Mouse (Mus musculus) spleen, adult 2 months (tissue): ENCODE measurements around the gene Retreg1. TPM values are rescaled to one million over a fixed set of nuclear protein-coding genes. Genes with fewer than 3 reads are reported as not detected.

ENCODE experiments used
- DNase-seq, 2 experiments: peaks; one replicate each; pipeline versions ENCODE4 v3.0.0 to v3.0.0-alpha.2; 2012 to 2021; ENCODE audit warnings: low spot score in 2 of 2, low read depth in 1 of 2
- H3K27ac ChIP-seq: fragments of 200-500 bp; 2 replicates; pipeline ENCODE4 v1.5.1; 2012; ENCODE audit warnings: low read length, inconsistent platforms; ENCODE audit not compliant: insufficient read depth
- H3K27me3 ChIP-seq: fragments of 200-500 bp; 2 replicates; pipeline ENCODE4 v1.6.1; 2012; ENCODE audit warnings: mild to moderate bottlenecking, moderate library complexity, low read length, inconsistent platforms; ENCODE audit not compliant: control insufficient read depth, insufficient read depth
- H3K36me3 ChIP-seq: fragments of 200-500 bp; 2 replicates; pipeline ENCODE4 v1.6.1; 2012; ENCODE audit warnings: mild to moderate bottlenecking, low read length, inconsistent platforms; ENCODE audit not compliant: control insufficient read depth, insufficient read depth
- H3K4me1 ChIP-seq: fragments of 200-500 bp; 2 replicates; pipeline ENCODE4 v1.6.1; 2011; ENCODE audit warnings: inconsistent platforms; ENCODE audit not compliant: control insufficient read depth, insufficient read depth, insufficient read length
- H3K4me3 ChIP-seq: fragments of 200-500 bp; 2 replicates; pipeline ENCODE4 v1.5.1; 2011; ENCODE audit warnings: mild to moderate bottlenecking, inconsistent platforms; ENCODE audit not compliant: insufficient read depth, insufficient read length; ENCODE audit errors: extremely low read depth
- CTCF ChIP-seq: fragments of 200-500 bp; IDR thresholded peaks from 2 replicates; pipeline ENCODE4 v1.5.1; 2011; ENCODE audit warnings: mild to moderate bottlenecking, inconsistent platforms; ENCODE audit not compliant: insufficient read depth, insufficient read length, insufficient replicate concordance; ENCODE audit errors: extremely low read depth
- POLR2A ChIP-seq: fragments of 200-500 bp; IDR thresholded peaks from 2 replicates; pipeline ENCODE4 v1.6.1; 2011; ENCODE audit warnings: low read depth, low read length, inconsistent platforms
- WGBS: fragments of 180-500 bp; shearing (Covaris S2); methylation state at CpG from one replicate; pipeline ENCODE4 v1.1.7; 2018; 5-methylcytosine and 5-hydroxymethylcytosine counted together
- polyA plus RNA-seq: library from polyadenylated mRNA; depleted of rRNA; stranded (reverse); fragments of >200 nt; gene quantifications from 2 replicates; pipeline ENCODE4 v1.2.3, GENCODE M21; 2012

Gene Retreg1
- polyA plus RNA-seq, 1 experiment: 8.8 TPM

- H3K36me3 ChIP-seq: no peaks in the 10 kb centered on the region
- no peaks in the 10 kb centered on the region for H3K27me3 ChIP-seq
- TF ChIP-seq POLR2A: no peak
- no peak for TF ChIP-seq CTCF
- H3K27ac ChIP-seq: no peak overlapping the region
- DNase-seq: no peak
- H3K4me1 ChIP-seq: peaks cover 17% of the 10 kb centered on the region; the same call in 1 of the 2 replicates
- H3K4me3 ChIP-seq: no peak overlapping the region
- 87% methylated on average over 4 of the region's 4 CpGs for WGBS
Observed at GRCm38 (mm10) chr15:25914160-25914559, 71.2 kb downstream of the Retreg1 start.

DNA sequence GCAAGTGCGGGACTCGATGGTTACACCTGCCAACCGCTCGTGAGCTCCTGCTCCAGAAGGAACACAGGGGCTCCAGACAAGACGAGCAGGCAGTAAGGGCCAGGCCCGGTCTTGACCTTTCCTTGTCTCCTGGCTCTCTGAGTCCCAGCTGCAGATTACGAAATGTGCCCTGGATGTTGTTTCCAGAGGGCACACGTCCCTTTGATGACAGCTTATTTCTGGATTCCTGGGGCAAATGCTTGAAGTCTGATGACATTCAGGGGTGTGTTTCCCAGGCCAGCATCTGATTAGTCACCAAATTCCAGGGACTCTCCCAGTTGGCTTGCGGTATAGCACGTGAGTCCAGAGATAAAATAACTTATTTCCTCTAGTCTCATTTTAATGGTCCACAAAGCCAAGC is 72.0 kb downstream of the Retreg1 start:
- Histone ChIP-seq H3K36me3 (no peaks in the 10 kb centered on the region), H3K4me3 (no peak overlapping the region), H3K4me1 (peaks cover 11% of the 10 kb centered on the region; the same call in 1 of the 2 replicates), H3K27ac (no peak overlapping the region), H3K27me3 (no peaks in the 10 kb centered on the region)
- TF ChIP-seq POLR2A (no peak), CTCF (no peak)
- DNase-seq: no peak
- WGBS: 81% methylated on average over 10 of the region's 10 CpGs

DNA sequence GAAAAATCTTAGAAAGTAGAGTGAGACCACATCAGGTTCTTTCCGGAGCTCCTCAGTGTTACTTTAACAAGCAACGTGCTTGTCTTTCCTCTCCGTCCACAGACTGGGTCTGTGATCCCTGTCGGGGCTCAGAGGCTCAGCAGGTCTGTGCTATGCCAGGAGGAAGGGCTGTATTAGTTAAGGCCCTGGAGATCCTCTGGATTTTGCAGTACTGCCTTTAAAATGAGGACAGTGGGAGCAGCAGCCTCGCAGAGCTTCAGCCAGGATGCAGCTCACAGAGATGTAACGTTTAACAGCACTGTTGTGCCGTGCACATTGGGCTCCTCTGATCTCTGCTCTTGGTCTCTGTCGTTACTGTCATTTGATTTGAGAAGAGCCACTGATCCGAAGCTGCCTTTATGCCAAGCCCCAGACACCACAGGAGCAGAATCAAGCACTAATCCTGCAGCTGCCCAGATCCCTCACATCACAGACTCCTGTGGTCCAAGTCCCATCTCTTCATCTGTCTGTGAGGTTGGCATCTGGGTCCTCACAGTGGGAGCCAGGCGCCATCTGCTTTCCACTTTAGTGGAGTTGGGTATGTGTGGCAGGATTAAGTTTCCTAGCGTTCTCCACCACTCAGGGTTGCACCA is 72.7 kb downstream of the Retreg1 start:
- WGBS: 74% methylated on average over 11 of the region's 11 CpGs
- Histone ChIP-seq H3K4me1 (peaks cover 7% of the 10 kb centered on the region; the same call in 1 of the 2 replicates), H3K27ac (no peak overlapping the region), H3K4me3 (no peak overlapping the region), H3K36me3 (no peaks in the 10 kb centered on the region), H3K27me3 (no peaks in the 10 kb centered on the region)
- TF ChIP-seq POLR2A: no peak
- TF ChIP-seq CTCF: no peak
- DNase-seq: no peak

DNA sequence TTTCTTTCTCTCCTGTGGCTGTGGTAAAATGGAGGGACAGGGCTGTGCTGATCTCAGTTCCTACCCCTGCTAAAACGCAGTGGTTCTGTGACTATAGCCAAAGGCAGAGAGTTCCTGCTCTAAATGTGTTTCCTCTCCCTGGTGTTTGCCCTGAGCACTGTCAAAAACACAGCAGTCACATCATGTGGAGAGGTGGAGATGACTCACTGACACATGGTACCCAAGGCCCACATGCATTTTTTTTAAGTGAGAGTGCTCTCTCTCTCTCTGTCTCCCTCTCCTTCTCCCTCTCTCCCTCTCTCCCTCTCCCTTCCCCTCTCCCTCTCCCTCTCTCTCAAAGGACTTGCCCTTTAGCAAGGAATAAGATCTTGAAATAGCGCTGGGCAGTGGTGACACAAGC is 73.3 kb downstream of the Retreg1 start:
- TF ChIP-seq POLR2A: no peak
- no peak for TF ChIP-seq CTCF
- Histone ChIP-seq H3K27me3 (no peaks in the 10 kb centered on the region), H3K36me3 (no peaks in the 10 kb centered on the region), H3K4me1 (peaks cover 5% of the 10 kb centered on the region; the same call in 1 of the 2 replicates), H3K27ac (no peak overlapping the region), H3K4me3 (no peak overlapping the region)
- no peak for DNase-seq
- WGBS: 68% methylated on average over 2 of the region's 2 CpGs

GRCm38 (mm10) chr15:25918641-25919040 is 75.7 kb downstream of the Retreg1 start:
- 93% methylated on average over 7 of the region's 7 CpGs for WGBS
- Histone ChIP-seq H3K4me1 (peaks cover 3% of the 10 kb centered on the region; the same call in 1 of the 2 replicates), H3K4me3 (no peak overlapping the region), H3K36me3 (no peaks in the 10 kb centered on the region), H3K27ac (no peak overlapping the region), H3K27me3 (no peaks in the 10 kb centered on the region)
- TF ChIP-seq CTCF (no peak), POLR2A (no peak)
- DNase-seq: no peak

GRCm38 (mm10) chr15:25919995-25920394 is 77.0 kb downstream of the Retreg1 start:
- H3K27ac ChIP-seq: no peak overlapping the region
- H3K36me3 ChIP-seq: no peaks in the 10 kb centered on the region
- H3K27me3 ChIP-seq: no peaks in the 10 kb centered on the region
- no peak for TF ChIP-seq POLR2A
- no peak for TF ChIP-seq CTCF
- H3K4me3 ChIP-seq: no peak overlapping the region
- WGBS: 70% methylated on average over 4 of the region's 4 CpGs
- H3K4me1 ChIP-seq: peaks cover 6% of the 10 kb centered on the region; the same call in 1 of the 2 replicates
- DNase-seq: no peak

GRCm38 (mm10) chr15:25920886-25921285 is 77.9 kb downstream of the Retreg1 start:
- H3K27ac ChIP-seq: no peak overlapping the region
- H3K27me3 ChIP-seq: no peaks in the 10 kb centered on the region
- DNase-seq: no peak
- WGBS: 91% methylated on average over 6 of the region's 6 CpGs
- peaks cover 6% of the 10 kb centered on the region; the same call in 1 of the 2 replicates for H3K4me1 ChIP-seq
- TF ChIP-seq CTCF (no peak), POLR2A (no peak)
- no peak overlapping the region for H3K4me3 ChIP-seq
- no peaks in the 10 kb centered on the region for H3K36me3 ChIP-seq
